Mouse (Mus musculus): ENCODE results near the gene Rara. TPM values are rescaled to one million over a fixed set of nuclear protein-coding genes. Genes with fewer than 3 reads are reported as not detected.
A peak's percentile ranks its signal among the peaks of the same experiment; 100 is the strongest.

Rara gene
- polyA plus RNA-seq, 1 experiment = 37.0 TPM

- no peak for TF ChIP-seq CTCF (IDR thresholded peaks at IDR 0.05; ENCODE audit: extremely low read depth, insufficient read depth, insufficient read length, insufficient replicate concordance)
- TF ChIP-seq POLR2A (IDR thresholded peaks at IDR 0.05; ENCODE audit: low read depth, low read length) = no peak
- no peak for DNase-seq (ENCODE audit: low read depth in 1 of 2, low spot score in 2 of 2)
- H3K27ac ChIP-seq (ENCODE audit: insufficient read depth, low read length) = peak overlapping the region; percentile 81
- no peaks in the 10 kb centered on the region for H3K36me3 ChIP-seq (ENCODE audit: control insufficient read depth, insufficient read depth, low read length)
- 16% methylated on average over 23 of the region's 23 CpGs for WGBS
- H3K4me3 ChIP-seq (ENCODE audit: extremely low read depth, insufficient read depth, insufficient read length) = peak overlapping the region; percentile 85
- no peaks in the 10 kb centered on the region for H3K27me3 ChIP-seq (ENCODE audit: control insufficient read depth, insufficient read depth, low read length)
- peaks cover 37% of the 10 kb centered on the region; the same call in 1 of the 2 replicates for H3K4me1 ChIP-seq (ENCODE audit: control insufficient read depth, insufficient read depth, insufficient read length)
Observed at GRCm38 (mm10) chr11:98936606-98937409, 9.2 kb downstream of the Rara start.

- H3K27me3 ChIP-seq (ENCODE audit: control insufficient read depth, insufficient read depth, low read length) = no peaks in the 10 kb centered on the region
- peak; percentile 76 to 89 for DNase-seq (ENCODE audit: low read depth in 1 of 2, low spot score in 2 of 2)
- peaks cover 37% of the 10 kb centered on the region; the same call in 1 of the 2 replicates for H3K4me1 ChIP-seq (ENCODE audit: control insufficient read depth, insufficient read depth, insufficient read length)
- under 1% methylated on average over 38 of the region's 38 CpGs for WGBS
- H3K4me3 ChIP-seq (ENCODE audit: extremely low read depth, insufficient read depth, insufficient read length) = peak overlapping the region; percentile 85
- TF ChIP-seq CTCF (IDR thresholded peaks at IDR 0.05; ENCODE audit: extremely low read depth, insufficient read depth, insufficient read length, insufficient replicate concordance) (no peak), POLR2A (IDR thresholded peaks at IDR 0.05; ENCODE audit: low read depth, low read length) (peak; percentile 24)
- H3K36me3 ChIP-seq (ENCODE audit: control insufficient read depth, insufficient read depth, low read length) = no peaks in the 10 kb centered on the region
- peak overlapping the region; percentile 85 for H3K27ac ChIP-seq (ENCODE audit: insufficient read depth, low read length)
Observed at GRCm38 (mm10) chr11:98937410-98937913, 9.8 kb downstream of the Rara start.

- under 1% methylated on average over 39 of the region's 39 CpGs for WGBS
- no peaks in the 10 kb centered on the region for H3K27me3 ChIP-seq (ENCODE audit: control insufficient read depth, insufficient read depth, low read length)
- H3K4me1 ChIP-seq (ENCODE audit: control insufficient read depth, insufficient read depth, insufficient read length) = peaks cover 37% of the 10 kb centered on the region; the same call in 1 of the 2 replicates
Observed at GRCm38 (mm10) chr11:98937914-98938694, 10.5 kb downstream of the Rara start.

GRCm38 (mm10) chr11:98938701-98939083, 11.1 kb downstream of the Rara start:
- 45% methylated on average over 7 of the region's 7 CpGs for WGBS
- DNase-seq (ENCODE audit: low read depth in 1 of 2, low spot score in 2 of 2) = no peak
- no peaks in the 10 kb centered on the region for H3K36me3 ChIP-seq (ENCODE audit: control insufficient read depth, insufficient read depth, low read length)
- TF ChIP-seq CTCF (IDR thresholded peaks at IDR 0.05; ENCODE audit: extremely low read depth, insufficient read depth, insufficient read length, insufficient replicate concordance) (no peak), POLR2A (IDR thresholded peaks at IDR 0.05; ENCODE audit: low read depth, low read length) (no peak)
- H3K27ac ChIP-seq (ENCODE audit: insufficient read depth, low read length) = peak overlapping the region; percentile 85
- H3K4me3 ChIP-seq (ENCODE audit: extremely low read depth, insufficient read depth, insufficient read length) = peak overlapping the region; percentile 62
- no peaks in the 10 kb centered on the region for H3K27me3 ChIP-seq (ENCODE audit: control insufficient read depth, insufficient read depth, low read length)
- peaks cover 38% of the 10 kb centered on the region; the same call in 1 of the 2 replicates for H3K4me1 ChIP-seq (ENCODE audit: control insufficient read depth, insufficient read depth, insufficient read length)

More at GRCm38 (mm10) chr11:98937914-98938694, 10.5 kb downstream of the Rara start:
- peak in 1 of 2 experiments; percentile 66 for DNase-seq (ENCODE audit: low read depth in 1 of 2, low spot score in 2 of 2)
- H3K27ac ChIP-seq (ENCODE audit: insufficient read depth, low read length) = peak overlapping the region; percentile 85
- peak overlapping the region; percentile 62 for H3K4me3 ChIP-seq (ENCODE audit: extremely low read depth, insufficient read depth, insufficient read length)
- TF ChIP-seq CTCF (IDR thresholded peaks at IDR 0.05; ENCODE audit: extremely low read depth, insufficient read depth, insufficient read length, insufficient replicate concordance) (no peak), POLR2A (IDR thresholded peaks at IDR 0.05; ENCODE audit: low read depth, low read length) (no peak)
- no peaks in the 10 kb centered on the region for H3K36me3 ChIP-seq (ENCODE audit: control insufficient read depth, insufficient read depth, low read length)

- Histone ChIP-seq H3K27ac (ENCODE audit: insufficient read depth, low read length) (peak overlapping the region; percentile 85), H3K27me3 (ENCODE audit: control insufficient read depth, insufficient read depth, low read length) (no peaks in the 10 kb centered on the region), H3K36me3 (ENCODE audit: control insufficient read depth, insufficient read depth, low read length) (no peaks in the 10 kb centered on the region), H3K4me1 (ENCODE audit: control insufficient read depth, insufficient read depth, insufficient read length) (peaks cover 42% of the 10 kb centered on the region; the same call in 1 of the 2 replicates), H3K4me3 (ENCODE audit: extremely low read depth, insufficient read depth, insufficient read length) (peak overlapping the region; percentile 62)
- TF ChIP-seq POLR2A (IDR thresholded peaks at IDR 0.05; ENCODE audit: low read depth, low read length) = no peak
- no peak for TF ChIP-seq CTCF (IDR thresholded peaks at IDR 0.05; ENCODE audit: extremely low read depth, insufficient read depth, insufficient read length, insufficient replicate concordance)
- DNase-seq (ENCODE audit: low read depth in 1 of 2, low spot score in 2 of 2) = peak in 1 of 2 experiments; percentile 60
- 15% methylated on average over 15 of the region's 15 CpGs for WGBS
Observed at GRCm38 (mm10) chr11:98939084-98939952, 11.7 kb downstream of the Rara start.

Measured in spleen, adult 2 months (tissue).